Mouse (Mus musculus) CD8-positive naive resting alpha-beta T cell, adult 2 months (primary cell): ENCODE data around the gene Mgst2.
A peak's percentile ranks its signal among the peaks of the same experiment; 100 is the strongest.

Experiments
- DNase-seq, 2 experiments: peaks; one replicate each; pipeline ENCODE4 v3.0.0; 2022; ENCODE audit warnings: low read depth in 2 of 2, low spot score in 2 of 2

Gene Mgst2

DNA sequence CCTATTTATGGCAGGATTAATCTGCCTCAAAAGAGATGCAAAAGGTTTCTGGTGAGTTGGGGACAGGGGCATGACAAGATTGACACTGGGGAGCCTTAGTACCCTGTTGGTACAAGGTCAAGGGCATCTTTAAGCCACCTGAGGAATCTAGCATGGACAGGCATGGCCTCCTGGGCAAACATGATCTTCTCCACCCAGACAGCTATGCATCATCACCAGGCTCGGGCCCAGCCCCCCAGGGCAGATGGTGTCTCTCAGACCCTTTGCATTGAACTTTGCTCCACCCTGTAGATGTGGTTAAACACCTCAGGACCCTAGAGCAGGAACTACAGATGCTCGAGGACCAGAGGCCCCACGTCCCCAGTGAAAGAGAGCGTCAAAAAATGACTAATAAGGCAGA, at the start of gene Mgst2:
Mgst2 (plus strand) TSS at position 301 of the 400 bp plus-strand sequence.
- no peak for DNase-seq

DNA sequence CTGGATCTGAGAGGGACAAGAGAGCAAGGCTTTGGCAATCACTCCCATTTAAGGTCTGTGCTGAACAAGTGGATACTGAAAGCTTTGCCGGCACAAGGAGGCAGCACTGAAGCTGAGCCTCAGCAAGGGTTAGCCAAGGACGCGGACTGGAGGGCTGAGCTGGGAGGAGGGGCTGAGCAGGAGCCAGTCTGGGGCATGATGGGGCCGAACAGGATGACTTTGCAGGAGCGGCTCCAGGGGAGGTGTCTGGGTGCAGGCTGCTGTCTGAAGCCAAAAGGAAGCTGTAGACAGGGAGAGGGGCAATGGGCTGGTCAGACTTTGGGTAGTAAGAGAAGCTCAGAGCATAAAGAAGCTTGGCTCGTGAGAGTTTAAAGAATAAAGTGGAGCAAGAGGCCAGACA, 48.2 kb upstream of the Mgst2 start:
- no peak for DNase-seq

DNA sequence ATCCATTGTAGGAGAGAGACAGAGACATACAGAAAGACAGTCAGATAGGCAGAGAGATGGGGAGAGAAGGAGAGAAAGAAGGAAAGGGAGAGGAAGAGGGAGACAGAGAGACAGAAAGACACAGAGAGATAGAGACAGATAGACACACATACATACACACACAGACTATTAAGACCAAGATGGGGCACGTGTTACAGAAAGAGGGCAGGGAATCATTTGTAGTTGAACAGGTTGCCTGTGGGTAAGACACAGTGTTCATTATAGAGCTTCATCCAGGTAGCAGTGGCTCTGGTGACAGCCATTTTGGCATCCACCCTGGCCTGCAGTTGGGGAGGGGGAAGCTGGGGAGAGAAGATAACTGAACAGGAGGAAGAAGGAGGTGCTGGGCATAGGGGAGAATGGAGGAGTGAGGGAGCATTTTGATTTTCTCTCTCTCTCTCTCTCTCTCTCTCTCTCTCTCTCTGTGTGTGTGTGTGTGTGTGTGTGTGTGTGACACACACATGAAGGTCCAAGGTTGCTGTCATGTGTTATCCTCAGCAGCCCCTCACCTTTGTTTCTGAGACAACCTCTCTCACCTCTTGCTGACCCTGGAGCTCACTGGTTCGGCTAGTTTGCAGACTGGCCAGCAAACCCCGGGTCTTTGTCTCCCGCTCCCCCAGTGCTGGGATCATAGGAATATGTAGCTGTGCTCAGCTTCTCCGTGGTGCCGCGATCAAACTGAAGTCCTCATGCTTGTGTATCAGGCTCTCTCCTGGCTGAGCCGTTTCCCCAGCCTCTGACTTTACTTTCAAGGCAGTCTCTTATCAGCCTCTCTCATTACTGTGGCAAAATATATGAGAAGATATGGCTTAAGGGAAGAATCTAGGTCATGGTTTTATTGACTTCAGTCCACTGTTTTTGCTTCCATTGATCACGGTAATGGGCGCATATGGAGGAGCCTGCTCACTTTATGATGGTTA, 47.5 kb upstream of the Mgst2 start:
- DNase-seq, result no peak

DNA sequence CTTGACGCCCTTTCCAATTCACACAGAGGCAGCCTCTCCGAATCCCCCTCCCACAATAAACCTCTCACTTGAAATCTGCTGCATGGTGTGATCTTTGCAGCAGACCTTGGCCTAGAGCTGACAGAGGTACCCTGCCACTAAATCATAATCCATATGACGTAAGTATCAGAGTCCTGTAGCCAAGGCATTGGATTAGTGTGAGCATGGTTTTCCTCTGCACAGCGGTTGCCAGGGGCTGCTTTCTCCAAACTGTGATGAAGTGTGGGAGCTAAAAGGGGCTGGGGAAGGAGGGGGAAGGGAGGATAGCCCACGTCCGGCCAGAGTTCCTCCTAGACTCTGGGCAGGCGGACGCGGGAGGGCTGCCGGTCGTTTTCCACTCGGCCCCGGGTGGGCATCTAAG, 45.9 kb upstream of the Mgst2 start:
- DNase-seq, result no peak

DNA sequence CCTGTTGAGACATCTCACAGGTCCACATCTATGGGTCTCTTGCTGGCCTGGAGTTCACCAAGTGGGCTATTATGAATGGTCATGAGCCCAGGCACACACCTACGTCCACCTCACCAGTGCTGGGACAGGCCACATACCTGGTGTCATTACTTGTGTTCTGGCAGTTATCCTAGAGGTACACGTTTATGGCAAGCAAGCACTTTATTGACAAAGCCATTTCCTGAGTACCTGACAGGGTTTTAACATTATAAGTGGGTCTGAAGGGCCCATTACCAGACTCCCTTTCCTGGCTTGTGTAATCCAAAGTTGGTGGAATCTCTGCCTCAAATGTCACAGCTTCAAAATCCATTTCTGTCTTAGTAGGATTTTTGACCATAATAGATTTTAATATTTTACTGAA, 36.2 kb upstream of the Mgst2 start:
- DNase-seq, result no peak

DNA sequence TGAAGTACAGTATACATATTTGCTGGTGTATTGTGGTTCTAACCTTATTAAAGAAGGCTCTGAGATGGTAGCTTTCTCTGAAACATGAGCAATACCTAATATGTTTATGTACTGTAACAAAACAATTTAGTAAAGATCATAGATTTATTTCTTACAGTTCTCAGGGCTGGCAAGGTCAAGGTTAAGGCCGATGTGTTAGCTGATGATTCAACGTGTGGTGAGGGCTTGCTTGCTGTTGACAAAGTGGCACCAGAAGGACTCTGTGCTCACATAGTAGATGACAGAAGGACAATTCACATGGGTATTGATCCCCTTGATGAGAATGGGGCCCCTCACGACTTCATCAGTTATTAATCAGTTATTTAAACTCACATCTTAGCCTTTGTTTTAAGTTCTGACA, 32.4 kb upstream of the Mgst2 start:
- no peak for DNase-seq

DNA sequence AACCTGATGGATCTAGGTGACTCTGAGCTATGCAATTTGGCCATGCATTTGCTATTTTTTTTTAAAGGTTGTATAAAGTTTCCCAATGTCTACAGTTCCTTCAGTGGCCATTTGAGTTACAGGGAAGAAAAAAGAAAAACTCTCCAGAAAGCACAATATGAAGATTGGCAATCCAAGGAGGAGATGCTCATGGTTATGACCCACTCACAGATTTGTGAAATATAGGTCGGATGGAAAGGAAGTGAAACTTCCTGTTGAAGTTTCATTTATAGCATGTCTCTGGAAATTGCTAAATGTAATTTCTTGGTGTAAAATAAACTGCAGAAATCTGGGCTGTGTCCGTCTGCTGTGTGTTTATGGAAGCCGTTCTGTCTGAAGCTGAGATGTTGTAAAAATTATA, 31.2 kb upstream of the Mgst2 start:
- no peak for DNase-seq

DNA sequence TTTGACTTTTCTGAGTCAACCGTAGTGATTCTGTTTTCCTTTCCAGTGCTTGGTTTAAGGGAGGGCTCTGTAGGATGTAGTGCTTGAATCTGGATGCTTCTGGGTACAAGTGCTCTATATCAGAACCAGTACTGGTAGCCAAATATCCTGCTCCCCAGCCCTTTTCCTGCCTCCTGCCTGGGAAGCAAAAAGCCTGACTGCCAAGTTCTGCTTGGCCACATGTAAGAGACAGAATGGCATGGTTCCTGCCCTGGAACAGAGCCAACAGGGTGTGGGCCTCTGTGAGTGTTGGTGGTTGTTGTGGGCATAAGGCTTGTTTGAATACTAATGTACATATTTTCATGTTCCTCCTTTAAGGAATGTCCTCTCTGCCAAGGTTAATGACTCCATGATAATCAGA, 29.4 kb upstream of the Mgst2 start:
- DNase-seq, result no peak

DNA sequence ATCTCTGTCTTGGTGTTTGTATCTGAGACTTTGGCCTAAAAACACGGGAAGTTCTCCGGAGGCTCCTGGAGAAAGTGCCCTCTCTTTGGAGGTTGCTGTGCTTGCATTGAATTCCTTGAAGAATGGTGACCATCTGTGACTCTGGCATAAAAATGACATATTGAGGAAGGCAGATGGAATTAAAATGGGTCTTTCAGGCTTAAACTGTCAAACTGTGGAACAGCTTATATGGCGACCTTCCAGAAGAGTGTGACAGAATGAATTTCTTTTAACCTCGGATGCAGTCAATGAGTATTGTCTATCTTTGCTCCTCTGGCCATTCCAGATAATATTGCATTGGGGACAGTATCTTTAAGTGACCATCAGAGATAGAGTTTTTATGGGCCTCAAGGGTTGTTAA, 28.2 kb upstream of the Mgst2 start:
- no peak for DNase-seq

DNA sequence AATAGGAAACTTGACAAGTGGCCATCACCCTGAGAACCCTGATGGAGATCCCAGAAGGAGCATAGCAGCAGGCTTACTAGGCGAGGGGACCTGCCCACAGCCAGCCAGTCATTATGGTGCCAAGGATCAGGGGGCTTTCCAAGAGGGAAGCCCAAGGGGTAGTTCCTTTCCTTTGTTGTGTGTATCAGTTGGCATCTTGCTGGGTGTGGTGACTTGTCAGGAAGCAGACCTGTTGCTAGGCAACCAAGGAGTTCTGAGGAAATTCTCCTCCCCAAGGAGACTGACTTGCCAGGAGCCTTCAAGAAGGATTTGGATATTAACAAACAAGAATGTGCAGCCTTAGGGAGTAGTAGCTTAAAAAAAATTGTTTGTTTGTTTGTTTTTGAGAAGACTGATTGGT, 25.7 kb upstream of the Mgst2 start:
- DNase-seq, result no peak

DNA sequence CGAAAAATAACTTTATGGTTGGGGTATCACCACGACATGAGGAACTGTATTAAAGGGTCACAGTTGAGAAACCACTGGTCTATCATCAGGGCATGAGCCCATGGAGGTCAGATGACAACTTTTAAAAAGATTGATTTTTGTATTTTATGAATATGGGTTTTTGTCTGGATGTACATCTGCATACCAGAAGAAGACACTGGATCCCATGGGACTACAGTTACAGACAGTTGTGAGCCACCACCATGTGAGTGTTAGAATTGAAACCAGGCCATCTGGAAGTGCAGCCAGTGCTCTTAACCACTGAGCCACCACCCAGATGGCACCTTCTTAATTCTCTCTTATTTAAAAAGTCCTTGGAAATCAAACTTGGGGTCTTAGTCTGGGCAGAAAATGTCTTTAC, 24.2 kb upstream of the Mgst2 start:
- DNase-seq, result no peak

DNA sequence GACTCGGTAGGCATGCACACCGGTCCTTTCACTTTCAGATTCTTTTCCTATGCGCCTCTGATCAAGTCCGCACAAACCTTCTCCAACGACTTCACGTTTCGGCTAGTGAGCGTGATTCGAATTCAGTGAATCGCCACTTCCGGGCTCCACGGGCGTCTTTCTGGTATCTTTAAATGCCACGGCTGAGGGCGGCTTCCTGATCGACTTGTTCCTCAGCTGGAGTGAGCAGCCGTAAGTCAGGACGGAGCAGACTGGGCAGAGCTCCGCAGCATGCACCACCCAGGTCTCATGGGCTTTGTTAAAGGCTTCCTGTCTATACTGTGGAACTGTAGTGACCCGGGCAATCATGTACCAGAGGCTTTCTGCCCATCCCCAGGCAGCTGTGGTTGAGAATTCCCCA, 23.5 kb upstream of the Mgst2 start:
- peak; percentile 19 to 46 for DNase-seq

DNA sequence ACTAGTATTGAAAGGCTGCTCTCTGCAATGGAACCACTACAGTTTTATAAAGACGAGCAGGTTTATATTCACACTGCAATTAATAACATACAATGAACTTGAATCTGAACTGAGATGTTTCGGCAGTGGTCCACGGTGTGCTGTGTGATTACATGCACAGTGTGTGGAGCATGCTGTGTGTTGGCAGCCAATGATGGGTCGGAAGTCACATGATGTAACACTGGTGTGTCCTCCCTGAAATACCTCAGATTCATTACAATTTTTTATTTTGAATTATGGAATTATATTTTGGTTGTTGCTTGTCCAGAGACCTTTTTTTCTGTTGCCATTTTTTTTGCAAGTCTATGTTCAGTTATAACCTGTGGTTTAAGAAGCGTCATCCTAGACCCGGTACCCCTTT, 22.8 kb upstream of the Mgst2 start:
- DNase-seq, result no peak

DNA sequence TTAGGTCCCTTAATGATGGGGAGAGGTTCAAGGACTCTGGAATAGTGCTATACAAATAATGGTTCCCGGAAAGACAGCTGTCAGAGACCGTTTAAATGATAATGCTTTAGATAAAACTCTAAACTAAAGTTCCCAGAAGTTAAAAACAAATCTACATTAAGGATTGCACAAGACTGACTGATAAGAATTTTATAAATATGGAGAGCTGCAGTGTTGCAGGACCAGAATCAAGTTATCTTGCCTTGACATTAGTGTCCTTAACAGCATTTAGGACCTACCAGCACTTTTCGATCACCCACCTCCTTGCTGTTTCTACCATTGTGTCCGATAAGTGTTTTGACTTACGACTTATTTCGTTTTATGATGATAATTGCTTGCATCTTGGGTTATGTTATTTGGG, 21.9 kb upstream of the Mgst2 start:
- no peak for DNase-seq

DNA sequence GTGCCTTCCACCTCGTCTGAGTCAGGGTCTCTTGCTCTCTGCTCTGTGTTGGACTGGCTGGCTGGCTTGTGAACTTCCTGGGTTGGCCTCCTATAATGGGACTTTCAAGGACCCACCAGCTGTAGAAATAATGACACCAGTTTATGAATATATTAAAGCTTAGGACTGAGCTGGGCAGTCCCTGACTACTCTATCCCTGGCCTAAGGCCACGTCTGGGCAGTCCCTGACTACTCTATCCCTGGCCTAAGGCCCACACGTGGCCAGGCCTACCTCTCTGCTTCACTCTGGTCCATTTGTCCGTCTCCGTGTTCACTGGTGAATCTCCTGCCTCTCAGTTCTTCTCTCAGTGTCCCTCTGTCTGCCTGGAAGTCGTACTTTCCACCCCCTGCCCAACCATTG, 14.7 kb upstream of the Mgst2 start:
- no peak for DNase-seq

DNA sequence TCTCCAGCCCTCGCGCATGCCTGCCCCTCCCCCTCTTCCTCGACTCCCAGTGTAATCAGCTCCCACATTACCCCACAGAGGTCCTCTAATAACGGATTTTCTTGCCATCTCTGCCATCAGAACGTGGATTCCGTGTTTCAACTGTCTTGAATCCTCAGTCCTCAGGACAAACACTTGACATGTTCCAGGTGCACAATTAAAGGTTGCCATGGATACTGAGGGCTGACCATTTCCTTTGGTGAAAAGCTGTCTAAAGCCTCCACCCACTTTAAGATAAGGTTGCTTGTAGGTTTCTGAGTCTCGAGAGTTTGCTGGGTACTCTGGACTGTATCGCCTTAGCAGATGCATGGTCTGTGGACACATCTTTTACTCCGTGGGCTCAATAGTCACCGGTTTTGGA, 13.9 kb upstream of the Mgst2 start:
- DNase-seq, result no peak

DNA sequence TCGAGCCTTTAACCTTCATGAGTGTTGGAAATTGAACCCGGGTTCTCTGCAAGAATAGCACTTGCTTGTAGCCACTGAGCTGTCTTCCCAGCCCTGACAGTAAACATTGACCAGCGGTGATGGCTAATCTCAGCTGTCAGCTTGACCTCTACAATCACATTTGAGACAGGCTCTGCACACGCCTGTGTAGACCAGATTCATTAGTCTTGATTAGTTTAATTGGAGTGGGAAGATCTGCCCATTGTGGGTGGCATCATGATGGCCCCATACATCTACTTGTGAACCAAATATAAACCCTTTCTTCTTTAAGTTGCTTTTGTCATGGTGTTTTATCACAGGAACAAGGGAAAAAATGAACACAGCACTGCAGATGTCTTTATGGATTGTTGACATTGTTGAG, 12.8 kb upstream of the Mgst2 start:
- no peak for DNase-seq

DNA sequence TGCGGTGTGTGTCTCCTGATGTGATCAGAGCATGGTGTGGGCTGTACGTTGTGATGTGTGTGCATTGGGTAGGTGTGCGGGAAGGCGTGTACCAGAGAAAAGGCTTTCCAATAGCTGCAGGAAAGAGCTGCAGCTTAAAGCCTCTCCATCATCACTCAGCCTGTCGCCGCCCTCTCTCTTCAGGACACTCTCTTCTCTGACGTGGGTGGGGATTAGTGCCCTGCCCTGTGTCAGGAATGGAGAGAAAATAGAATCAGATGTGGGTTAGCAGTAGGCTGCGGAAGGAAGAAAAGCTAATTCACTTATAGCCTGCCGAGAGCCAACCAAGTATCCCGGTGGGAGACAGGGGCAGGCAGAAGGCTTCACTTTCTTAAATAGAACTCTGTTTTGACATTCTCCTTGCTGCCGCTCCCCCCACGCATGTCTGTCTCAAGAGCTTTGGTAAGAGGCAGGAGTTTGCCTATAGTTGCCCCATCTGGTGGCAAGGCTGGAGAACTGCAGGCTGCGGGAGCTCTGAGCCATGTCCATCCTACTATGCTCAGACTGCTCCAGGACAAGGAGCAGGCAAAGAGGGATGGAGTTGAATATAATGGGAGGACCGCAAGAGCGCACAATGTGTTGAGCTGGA, 12.0 kb upstream of the Mgst2 start:
- DNase-seq, result peak; percentile 66 to 75

DNA sequence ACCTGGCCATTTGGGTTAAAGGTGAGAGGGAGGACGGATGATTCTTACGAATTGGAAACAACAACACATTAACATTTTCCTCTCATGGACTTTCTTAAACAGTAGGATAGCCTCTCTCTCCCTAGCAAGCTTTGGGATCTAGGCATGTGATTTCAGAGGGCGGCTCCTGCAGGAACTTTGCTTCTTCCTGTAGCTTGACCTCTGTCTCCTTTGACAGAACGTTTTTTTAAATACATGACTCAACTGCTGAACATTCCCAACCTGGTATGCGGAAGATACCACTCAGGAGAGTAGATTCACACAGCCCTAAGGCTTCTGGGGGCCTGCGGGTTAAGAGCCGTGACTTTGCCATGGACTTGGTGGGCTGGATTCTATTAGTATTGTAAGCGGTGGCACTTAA, 10.7 kb upstream of the Mgst2 start:
- no peak for DNase-seq

DNA sequence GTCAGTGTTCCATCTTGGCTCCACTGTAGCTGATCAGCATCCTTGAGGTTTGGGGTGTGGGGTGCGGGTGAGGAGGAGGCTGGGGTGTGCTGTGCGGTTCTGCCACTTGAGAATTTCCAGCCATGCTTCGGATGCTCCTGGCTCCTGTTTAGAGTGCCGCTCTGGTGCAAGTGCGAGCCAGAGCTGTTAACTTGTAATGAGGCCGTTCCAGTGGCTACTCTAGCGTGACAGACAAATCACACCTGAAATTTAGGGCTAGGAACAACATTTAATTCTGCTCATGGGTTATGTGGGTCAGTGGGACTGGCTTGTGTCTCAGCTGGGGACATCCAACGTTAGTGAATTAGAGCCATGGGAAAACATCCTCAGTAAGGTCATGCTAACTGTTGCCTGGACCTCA, 10.2 kb upstream of the Mgst2 start:
- DNase-seq, result no peak

DNA sequence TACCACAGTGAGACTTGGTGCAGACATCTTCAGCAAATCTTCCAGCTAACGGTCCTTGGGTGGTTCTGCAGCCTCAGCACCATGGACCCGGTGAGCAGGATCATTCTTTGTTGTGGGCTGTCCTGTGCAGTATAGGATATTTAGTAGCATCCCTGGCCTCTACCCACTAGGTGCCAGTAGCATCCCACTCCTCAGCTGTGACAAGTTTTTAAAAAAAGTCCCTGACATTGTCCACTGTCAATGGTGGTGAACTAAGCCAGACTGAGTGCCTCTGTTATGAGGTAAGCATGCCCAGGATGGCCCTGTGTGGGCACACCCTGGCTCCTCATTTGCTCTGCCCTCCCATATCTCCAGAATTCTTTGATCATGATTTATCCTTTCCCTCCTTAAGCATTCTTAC, 9.0 kb upstream of the Mgst2 start:
- no peak for DNase-seq

DNA sequence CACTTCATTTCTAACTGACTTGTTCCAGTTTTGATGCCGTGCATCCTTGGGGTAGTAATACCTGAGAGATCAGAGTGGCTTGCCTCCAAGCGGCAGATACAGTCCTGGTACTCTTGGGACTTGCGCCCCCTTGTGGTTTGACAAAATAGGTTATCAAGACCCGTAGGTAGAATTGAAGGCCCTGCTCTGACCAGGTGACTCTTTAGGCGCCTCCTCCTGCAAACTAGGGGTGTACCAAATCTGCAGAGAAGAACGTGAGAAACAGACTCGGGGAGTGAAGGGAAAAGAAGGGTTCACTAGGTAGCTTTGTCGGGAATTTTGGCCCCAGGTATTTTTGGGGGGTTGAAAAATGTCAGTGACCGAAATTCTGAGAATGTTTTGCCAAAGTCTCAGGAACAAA, 7.9 kb upstream of the Mgst2 start:
- DNase-seq, result peak; percentile 85 to 90

DNA sequence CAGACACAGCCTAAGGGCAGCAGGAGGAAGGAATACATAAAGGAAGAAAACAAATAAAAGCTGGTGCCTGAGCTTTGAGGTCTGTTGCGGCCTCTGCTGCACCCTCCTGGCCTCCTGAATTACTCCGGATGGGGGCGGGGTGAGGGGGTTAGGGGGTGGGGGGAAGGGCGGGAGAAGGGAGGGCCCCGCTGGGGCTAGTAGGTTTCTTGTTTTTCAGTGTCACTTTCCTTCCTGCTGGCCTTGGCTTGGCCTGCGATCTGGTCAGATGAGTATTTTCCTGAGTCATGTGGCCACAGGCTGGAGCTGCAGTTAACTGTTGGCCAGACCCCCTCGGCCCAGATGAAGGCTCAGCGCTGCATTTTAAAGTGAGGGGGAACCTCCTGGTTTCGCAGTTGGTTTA, 7.5 kb upstream of the Mgst2 start:
- DNase-seq, result no peak
